Mouse (Mus musculus): ENCODE results near the gene Wfdc8.
A peak's percentile ranks its signal among the peaks of the same experiment; 100 is the strongest.
"Not testable (repeated sequence)": the region's sequence is repeated elsewhere in the genome, so short reads cannot be mapped to it uniquely, and the experiment has no call there.

Wfdc8 gene

GRCm38 (mm10) chr2:164613471-164613870, at the start of gene Wfdc8, which contains the start of gene Wfdc6b:
Gene Wfdc8 (minus strand): TSS chr2:164613626.
Gene Wfdc6b (plus strand): TSS chr2:164613522.
- DNase-seq = peak; percentile 38 to 60

GRCm38 (mm10) chr2:164656483-164656882, 43.1 kb upstream of the Wfdc8 start, which contains the start of gene Wfdc9:
Gene Wfdc9 (minus strand): TSS chr2:164656583.
- DNase-seq = no peak

DNA sequence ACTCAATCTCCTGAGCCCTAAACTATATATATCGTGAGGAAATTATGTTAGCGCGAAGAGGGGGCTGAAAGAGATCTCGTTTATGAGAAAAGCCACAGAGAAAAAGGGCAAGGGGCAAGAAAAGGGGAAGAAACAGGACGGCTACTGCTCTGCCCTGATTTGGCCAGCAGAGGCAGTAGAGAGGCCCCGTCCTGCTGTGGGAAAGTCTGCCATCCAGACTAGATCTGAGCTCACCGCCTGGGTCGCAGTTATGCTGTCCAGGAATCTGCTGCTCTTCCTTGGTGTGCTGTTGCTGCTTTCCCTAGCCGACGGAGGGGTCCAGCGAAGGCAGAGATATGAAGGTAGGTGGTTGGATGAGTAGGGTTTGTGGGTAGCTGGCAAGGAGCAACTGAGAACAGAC, 42.4 kb upstream of the Wfdc8 start, which contains the start of gene Wfdc10:
TSS of gene Wfdc10 (plus strand) at position 189 of the 400 bp plus-strand sequence.
- DNase-seq = peak; percentile 73 to 79

GRCm38 (mm10) chr2:164641881-164642673, 28.7 kb upstream of the Wfdc8 start:
- peak; percentile 17 to 25 for DNase-seq

DNA sequence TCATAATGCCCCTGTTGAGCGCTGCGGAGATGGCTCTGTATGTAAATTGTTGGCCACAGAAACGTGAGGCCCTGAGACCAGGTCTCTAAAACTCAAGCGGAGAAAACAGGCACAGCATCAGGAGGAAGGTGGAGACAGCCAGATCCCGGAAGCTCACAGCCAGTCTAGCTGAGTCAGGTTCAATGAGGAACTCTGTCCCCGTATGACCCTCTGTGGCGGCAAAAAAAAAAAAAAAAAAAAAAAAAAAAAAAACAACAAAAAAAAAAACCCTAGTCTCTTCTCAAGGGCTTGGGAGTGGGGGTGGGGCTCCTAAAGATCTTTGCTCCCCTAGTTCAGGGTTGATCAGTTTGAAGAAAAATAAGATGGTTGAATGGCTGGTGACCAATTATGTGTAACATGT, 27.7 kb upstream of the Wfdc8 start:
- DNase-seq = no peak

- DNase-seq = no peak
Measured at GRCm38 (mm10) chr2:164638696-164639095, 25.3 kb upstream of the Wfdc8 start, which contains the start of gene Wfdc16. Gene Wfdc16 (minus strand): TSS chr2:164638796.

DNA sequence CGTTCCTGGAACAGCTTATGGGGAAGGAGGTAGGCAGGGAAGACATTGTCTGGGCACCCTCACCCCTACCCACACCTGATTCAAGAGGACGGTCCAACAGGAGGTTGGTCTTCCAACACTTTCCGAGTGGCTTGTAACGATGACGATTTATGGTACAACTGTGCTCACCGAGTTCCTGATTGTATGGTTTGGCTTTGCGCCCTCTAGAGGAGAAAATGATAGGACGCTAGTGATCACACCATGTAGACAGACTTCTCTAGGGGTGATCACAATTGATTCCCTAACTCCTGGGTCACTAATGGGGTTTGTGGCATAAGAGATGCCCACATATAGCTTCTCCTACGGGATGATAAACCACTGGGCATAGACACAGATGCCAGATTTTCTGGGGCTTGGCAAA, 21.8 kb upstream of the Wfdc8 start:
- DNase-seq = no peak

DNA sequence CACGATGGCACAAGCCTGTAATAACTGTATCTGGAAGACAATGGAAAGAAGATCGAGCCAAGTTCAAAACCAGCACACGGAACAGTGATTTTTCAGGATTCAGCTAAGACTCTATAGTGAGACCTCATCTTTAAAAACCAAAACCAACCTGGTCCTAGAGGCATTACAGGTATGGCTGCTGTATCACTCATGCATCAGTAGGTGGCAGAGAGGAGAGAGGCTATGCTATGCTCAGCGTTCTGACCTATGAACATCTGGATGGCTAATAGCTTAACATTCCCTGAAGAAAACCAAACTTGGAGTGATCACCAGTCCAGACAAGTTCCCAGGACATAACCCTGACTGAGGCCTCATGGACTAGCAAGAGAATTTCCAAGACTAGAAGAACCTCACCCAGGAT, 8.3 kb upstream of the Wfdc8 start:
- DNase-seq = no peak

- no peak for DNase-seq
Measured at GRCm38 (mm10) chr2:164619050-164619449, 5.6 kb upstream of the Wfdc8 start.

DNA sequence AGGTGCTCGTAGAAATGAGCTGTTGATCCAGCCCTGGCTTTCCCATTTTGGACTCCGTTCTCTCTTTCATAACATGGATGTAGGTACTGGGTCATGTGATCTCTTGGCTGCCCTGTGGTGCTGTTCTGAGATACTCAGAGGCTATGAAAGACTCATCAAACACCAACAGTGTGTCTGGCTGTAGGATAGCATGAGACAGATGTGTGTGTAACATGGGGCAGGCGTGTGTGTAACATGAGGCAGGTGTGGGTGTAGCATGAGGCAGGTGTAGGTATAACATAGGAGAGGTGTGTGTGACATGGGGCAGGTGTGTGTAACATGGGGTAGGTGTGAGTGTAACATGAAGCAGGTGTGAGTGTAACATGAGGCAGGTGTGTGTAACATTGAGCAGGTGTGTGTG, 2.0 kb upstream of the Wfdc8 start:
- no peak for DNase-seq

DNA sequence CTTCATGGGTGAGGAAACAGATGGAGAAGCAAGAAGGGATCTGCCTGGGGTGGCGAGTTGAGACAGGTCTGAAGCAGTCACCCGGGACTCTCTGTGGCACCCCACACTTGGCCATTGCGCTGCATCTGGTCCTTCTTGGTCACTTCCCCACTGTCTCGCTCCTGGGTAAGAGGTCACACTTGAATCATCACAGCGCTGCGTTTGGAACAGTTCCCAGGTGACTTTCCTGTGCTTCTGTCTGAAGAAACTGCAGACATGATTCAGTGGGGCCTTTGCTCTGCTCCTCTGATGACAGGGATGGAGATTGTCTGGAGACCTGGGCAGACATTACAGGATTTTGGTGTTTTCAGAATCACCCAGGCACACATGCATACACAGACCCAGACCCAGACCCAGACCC, 4.6 kb downstream of the Wfdc8 start:
- peak in 1 of 2 experiments; percentile 10 for DNase-seq

- no peak for DNase-seq
Measured at GRCm38 (mm10) chr2:164604411-164604810, 9.0 kb downstream of the Wfdc8 start.

GRCm38 (mm10) chr2:164603482-164603881, 9.9 kb downstream of the Wfdc8 start:
- DNase-seq = no peak

DNA sequence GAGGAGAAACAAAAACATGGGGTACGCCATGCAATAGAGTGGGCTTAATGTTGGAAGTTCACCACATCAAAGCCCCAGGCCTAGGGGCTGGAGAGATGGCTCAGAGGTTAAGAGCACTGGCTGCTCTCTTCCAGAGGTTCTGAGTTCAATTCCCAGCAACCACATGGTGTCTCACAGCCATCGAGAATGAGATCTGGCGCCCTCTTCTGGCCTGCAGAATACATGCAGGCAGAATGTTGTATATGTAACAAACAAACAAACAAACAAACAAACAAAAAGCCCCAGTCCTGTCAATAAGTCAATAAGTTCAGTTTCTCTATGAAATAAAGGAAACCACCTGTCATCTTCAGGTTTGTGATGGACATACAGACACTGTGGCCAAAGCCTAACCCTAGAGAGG, 13.2 kb downstream of the Wfdc8 start:
- DNase-seq = no peak

DNA sequence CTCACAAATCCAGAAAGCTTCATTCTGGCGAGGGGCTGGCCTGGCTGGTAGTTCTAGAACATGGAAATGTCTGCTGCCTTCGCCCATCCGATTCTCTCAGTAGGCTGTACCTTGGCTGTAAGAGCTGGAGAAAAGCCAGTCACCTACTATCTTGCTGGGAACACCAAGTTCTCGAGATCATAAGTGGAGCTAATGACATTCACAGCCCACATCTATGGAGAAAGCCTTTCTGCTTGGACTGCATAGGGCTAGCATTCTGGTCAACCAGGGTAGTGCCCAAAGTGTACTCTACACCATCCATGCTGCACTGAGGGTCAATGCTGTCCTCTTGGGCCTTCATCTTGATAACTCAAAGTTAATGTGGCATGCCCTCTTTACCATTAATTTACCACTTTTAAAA, 19.9 kb downstream of the Wfdc8 start, which contains the start of gene Eppin:
TSS of gene Eppin (minus strand) at position 101 of the 400 bp plus-strand sequence.
- DNase-seq = no peak

DNA sequence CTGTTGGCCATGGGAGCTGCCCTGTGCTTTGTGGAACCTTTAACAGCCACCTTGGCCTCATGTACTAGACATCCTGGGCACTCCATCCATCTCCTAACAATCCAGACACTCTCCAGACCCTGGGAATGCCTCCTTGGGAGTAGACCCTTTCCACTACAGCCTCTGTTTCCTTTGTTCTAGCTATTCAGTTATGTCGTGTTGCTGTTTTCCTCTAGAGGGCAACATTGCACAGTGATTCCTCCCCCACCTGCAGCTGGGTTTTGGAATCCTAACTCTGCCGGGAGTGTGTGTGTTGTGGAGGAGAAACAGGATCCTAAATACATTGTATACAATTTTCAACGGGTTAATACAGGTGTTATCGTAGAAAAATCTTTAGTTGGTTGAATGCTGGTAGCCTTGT, 21.4 kb downstream of the Wfdc8 start:
- peak; percentile 58 to 64 for DNase-seq

GRCm38 (mm10) chr2:164585025-164585725, 28.3 kb downstream of the Wfdc8 start, which contains the start of gene Wfdc6a:
Gene Wfdc6a (minus strand): TSS chr2:164585447.
- DNase-seq = peak in 1 of 2 experiments; percentile 20

GRCm38 (mm10) chr2:164573359-164573758, 40.1 kb downstream of the Wfdc8 start, which contains the start of gene Spint3:
Gene Spint3 (minus strand): TSS chr2:164573459.
- DNase-seq = not testable (repeated sequence)

DNA sequence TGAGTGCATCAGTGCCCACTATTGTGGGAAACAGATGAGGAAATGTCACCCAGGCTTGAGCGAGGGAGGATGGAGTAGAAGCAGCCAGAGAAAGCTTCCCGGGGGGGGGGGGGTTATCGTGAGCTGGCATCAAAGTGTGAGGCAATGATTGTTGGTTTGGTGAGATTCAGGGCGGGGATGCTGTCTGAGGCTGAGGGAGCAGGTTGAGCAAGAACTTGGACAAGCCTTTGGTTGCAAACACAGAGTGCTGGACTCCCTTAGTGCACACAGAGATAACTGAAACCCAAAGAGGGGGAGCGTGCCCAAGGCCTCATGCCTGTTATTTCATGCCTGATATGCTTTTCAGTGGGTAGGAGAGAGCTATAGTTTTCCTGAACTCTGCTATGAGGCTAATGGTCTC, 46.0 kb downstream of the Wfdc8 start:
- no peak for DNase-seq

DNA sequence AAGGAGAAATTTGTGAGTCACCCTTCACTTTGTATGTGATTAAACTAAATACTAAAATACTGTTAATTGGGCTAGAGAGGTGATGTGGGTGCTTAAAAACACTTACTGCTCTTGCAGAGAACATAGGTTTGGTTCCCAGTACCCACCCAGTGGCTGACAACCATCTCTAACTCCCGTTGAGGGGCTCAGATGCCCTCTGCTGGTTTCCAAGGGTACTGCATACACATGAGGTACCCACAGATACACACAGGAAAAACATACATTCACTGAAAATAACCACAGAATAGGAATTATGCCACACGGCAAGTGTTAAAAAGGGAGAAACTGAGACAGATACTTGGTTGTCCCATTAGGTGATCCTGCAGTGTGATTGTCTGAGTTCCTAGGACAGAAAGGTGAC, 46.4 kb downstream of the Wfdc8 start:
- no peak for DNase-seq

DNA sequence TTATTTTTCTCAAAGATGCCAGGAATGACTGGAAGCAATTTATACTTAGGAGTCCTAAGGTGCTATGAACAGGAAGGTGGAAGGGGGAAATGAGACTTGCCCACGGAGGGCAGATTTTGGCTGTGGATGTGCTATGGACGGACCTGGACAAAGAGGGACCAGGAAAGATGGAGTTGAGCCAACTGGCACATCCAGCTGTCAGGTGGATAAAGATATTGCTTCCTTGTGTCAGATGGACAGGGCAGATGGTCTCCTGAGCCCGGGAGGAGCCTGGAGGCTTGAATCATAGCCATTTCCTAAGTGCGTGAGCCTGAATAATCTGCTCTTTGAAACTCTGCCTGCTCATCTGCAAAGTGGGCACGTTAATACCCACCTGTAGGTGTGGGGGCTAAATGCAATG, 49.1 kb downstream of the Wfdc8 start:
- peak; percentile 57 to 60 for DNase-seq

- peak; percentile 46 to 61 for DNase-seq
Measured at GRCm38 (mm10) chr2:164563339-164564038, 49.9 kb downstream of the Wfdc8 start.

Data from cerebellum, postnatal 10 days (tissue).